Mouse (Mus musculus) spleen, adult 2 months (tissue): Measurements from ENCODE around the gene Nav2.

Experiments used
- CTCF ChIP-seq: fragments of 200-500 bp; IDR thresholded peaks from 2 replicates; pipeline ENCODE4 v1.5.1; 2011; ENCODE audit warnings: mild to moderate bottlenecking, inconsistent platforms; ENCODE audit not compliant: insufficient read depth, insufficient read length, insufficient replicate concordance; ENCODE audit errors: extremely low read depth
- POLR2A ChIP-seq: fragments of 200-500 bp; IDR thresholded peaks from 2 replicates; pipeline ENCODE4 v1.6.1; 2011; ENCODE audit warnings: low read depth, low read length, inconsistent platforms

DNA sequence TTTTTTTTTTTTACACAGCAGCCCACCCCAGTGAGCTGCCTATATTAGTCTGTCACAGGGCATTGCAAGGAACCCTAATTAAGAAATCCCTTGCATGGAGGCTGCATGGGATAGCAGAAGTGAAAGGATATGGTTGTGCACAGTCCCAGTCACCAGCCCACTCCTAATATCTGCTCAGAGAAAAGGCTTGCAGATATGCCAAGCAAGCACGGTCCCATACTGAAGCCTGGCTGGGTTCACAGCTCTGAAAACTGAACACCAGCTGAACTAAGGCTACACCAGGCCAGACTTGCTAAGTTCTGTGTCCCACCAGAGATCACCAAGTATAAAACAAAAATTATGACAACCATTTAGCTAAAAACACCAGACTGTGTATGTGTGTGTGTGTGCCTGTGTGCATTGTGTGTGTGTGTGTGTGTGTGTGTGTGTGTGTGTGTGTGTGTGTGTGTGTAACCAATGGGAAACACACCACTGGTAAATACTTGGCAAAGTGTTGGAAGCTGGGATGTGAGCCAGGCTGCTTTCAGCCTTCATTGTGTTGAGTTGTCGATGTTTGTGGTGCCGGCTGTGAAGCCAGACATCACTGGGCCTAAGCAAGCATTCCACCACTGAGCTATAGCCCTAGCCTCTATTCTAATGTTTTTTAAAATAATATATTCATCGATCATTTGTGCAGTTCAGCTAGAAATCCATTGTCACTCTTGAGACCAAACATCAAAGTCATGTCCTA is 156.4 kb downstream of the Nav2 start:
- TF ChIP-seq CTCF: no peak
- no peak for TF ChIP-seq POLR2A
